Mouse (Mus musculus) forebrain, embryonic 15.5 days (tissue): Measurements from ENCODE around the gene Rbp1. TPM values are rescaled to one million over a fixed set of nuclear protein-coding genes. Genes with fewer than 3 reads are reported as not detected.

Source experiments
- ATAC-seq: fragments of 200-750 bp; cut with Nextera tagmentation; replicated peaks from 2 replicates; pipeline ENCODE4 v1.8.0; 2017; ENCODE audit warnings: mild to moderate bottlenecking, moderate TSS enrichment, moderate library complexity
- H3K27ac ChIP-seq: fragments of 300-500 bp; sonication (generic); replicated peaks from 2 replicates; pipeline ENCODE4 v1.5.1; 2015; ENCODE audit warnings: mild to moderate bottlenecking, inconsistent platforms
- H3K27me3 ChIP-seq: fragments of 300-500 bp; sonication (generic); 2 replicates; pipeline ENCODE4 v1.6.1; 2015; ENCODE audit warnings: inconsistent platforms
- H3K36me3 ChIP-seq: fragments of 300-500 bp; sonication (generic); 2 replicates; pipeline ENCODE4 v1.6.1; 2015; ENCODE audit warnings: mild to moderate bottlenecking, inconsistent platforms
- H3K4me1 ChIP-seq: fragments of 300-500 bp; sonication (generic); 2 replicates; pipeline ENCODE4 v1.6.1; 2015; ENCODE audit warnings: inconsistent platforms
- H3K4me2 ChIP-seq: fragments of 300-500 bp; sonication (generic); replicated peaks from 2 replicates; pipeline ENCODE4 v1.6.1; 2015; ENCODE audit warnings: mild to moderate bottlenecking, inconsistent platforms
- H3K4me3 ChIP-seq: fragments of 300-500 bp; sonication (generic); 2 replicates; pipeline ENCODE4 v1.5.1; 2015; ENCODE audit warnings: mild to moderate bottlenecking, inconsistent platforms
- H3K9ac ChIP-seq: fragments of 300-500 bp; sonication (generic); replicated peaks from 2 replicates; pipeline ENCODE4 v1.6.1; 2015; ENCODE audit warnings: mild to moderate bottlenecking, inconsistent platforms
- H3K9me3 ChIP-seq: fragments of 300-500 bp; sonication (generic); 2 replicates; pipeline ENCODE4 v1.6.1; 2016; ENCODE audit warnings: inconsistent platforms
- WGBS: fragments of 180-500 bp; shearing (Covaris S2); methylation state at CpG from one replicate; pipeline ENCODE4 v1.1.7; 2015; ENCODE audit warnings: mixed read lengths; 5-methylcytosine and 5-hydroxymethylcytosine counted together
- polyA plus RNA-seq: library from polyadenylated mRNA; unstranded; fragments of >200 nt; fragmentation: Nextera tagmentation; extraction: Ambion mirVana; gene quantifications from 2 replicates; pipeline ENCODE4 v1.2.1, GENCODE M21; 2015

Rbp1 gene
- polyA plus RNA-seq, 1 experiment from 2014 or later = 42.7 TPM

DNA sequence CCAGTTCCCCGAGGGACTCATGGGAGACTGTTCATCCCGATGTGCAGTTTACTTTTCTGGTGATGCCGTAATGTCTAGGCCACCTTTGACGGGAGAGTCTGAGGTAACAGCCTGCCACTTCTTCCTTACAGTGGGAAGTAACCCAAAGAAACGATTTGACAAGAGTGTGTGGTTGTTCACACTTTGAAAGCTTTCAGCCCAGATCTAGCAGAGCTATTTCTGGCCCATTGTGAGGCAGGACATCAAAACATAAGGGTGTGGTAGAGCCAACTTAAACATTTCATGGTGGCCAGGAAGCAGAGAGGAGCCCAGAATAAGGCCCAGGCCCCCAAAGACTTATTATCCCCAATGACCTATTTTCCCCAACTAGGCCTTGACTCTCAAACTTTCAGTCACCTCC, 21.1 kb upstream of the Rbp1 start:
- WGBS = 92% methylated on average over 5 of the region's 5 CpGs
- peaks cover 3% of the 10 kb centered on the region for H3K4me1 ChIP-seq
- no peaks in the 10 kb centered on the region for H3K27me3 ChIP-seq
- no peak overlapping the region for H3K4me2 ChIP-seq
- no peak overlapping the region for H3K9ac ChIP-seq
- H3K36me3 ChIP-seq = no peaks in the 10 kb centered on the region
- no peaks in the 10 kb centered on the region for H3K9me3 ChIP-seq
- no peak overlapping the region for H3K4me3 ChIP-seq
- H3K27ac ChIP-seq = no peak overlapping the region
- ATAC-seq = no peak

- 36% methylated on average over 12 of the region's 12 CpGs for WGBS
Observed at GRCm38 (mm10) chr9:98407771-98408170, 15.0 kb upstream of the Rbp1 start.

GRCm38 (mm10) chr9:98409137-98409536, 13.6 kb upstream of the Rbp1 start:
- no peaks in the 10 kb centered on the region for H3K9me3 ChIP-seq
- WGBS = 27% methylated on average over 3 of the region's 3 CpGs
- H3K4me2 ChIP-seq = no peak overlapping the region
- H3K4me1 ChIP-seq = peaks cover 6% of the 10 kb centered on the region; the same call in 1 of the 2 replicates
- H3K27ac ChIP-seq = no peak overlapping the region
- peak; percentile 32; the same call in 1 of the 2 replicates for ATAC-seq
- H3K4me3 ChIP-seq = no peak overlapping the region
- no peaks in the 10 kb centered on the region for H3K36me3 ChIP-seq
- H3K9ac ChIP-seq = no peak overlapping the region
- H3K27me3 ChIP-seq = no peaks in the 10 kb centered on the region

More at GRCm38 (mm10) chr9:98407771-98408170, 15.0 kb upstream of the Rbp1 start:
- Histone ChIP-seq H3K9ac (no peak overlapping the region), H3K27ac (no peak overlapping the region), H3K4me3 (no peak overlapping the region), H3K4me1 (peaks cover 6% of the 10 kb centered on the region; the same call in 1 of the 2 replicates), H3K4me2 (no peak overlapping the region), H3K36me3 (no peaks in the 10 kb centered on the region), H3K27me3 (no peaks in the 10 kb centered on the region), H3K9me3 (no peaks in the 10 kb centered on the region)
- no peak for ATAC-seq

GRCm38 (mm10) chr9:98415427-98415826, 7.3 kb upstream of the Rbp1 start:
- Histone ChIP-seq H3K9ac (no peak overlapping the region), H3K4me2 (no peak overlapping the region), H3K4me1 (no peaks in the 10 kb centered on the region), H3K36me3 (no peaks in the 10 kb centered on the region), H3K27me3 (no peaks in the 10 kb centered on the region), H3K27ac (no peak overlapping the region), H3K4me3 (no peak overlapping the region), H3K9me3 (no peaks in the 10 kb centered on the region)
- ATAC-seq = no peak
- WGBS = 86% methylated on average over 4 of the region's 4 CpGs

DNA sequence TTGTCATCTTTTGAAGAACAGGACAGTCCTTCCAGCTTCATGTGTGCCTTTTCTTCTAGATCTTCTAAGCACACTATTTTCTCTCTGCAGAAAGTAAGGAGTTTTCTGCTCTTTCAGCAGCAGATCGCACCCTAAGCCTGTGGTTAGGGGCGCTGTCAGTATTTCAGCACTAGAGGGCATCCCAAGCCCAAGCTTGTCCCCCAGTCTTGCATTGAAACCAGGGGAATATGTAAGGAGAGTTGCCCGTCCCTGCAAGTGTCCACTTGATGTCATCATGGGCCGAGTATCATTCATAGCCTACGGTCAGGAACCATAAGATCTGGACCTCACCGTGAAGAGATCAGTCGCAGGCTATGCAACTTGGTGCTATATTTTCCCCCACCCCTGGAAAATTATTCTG, 4.8 kb upstream of the Rbp1 start:
- H3K27me3 ChIP-seq = no peaks in the 10 kb centered on the region
- 0 out of 2 replicates have a peak, but pooled peaks have one; percentile 48 for ATAC-seq

DNA sequence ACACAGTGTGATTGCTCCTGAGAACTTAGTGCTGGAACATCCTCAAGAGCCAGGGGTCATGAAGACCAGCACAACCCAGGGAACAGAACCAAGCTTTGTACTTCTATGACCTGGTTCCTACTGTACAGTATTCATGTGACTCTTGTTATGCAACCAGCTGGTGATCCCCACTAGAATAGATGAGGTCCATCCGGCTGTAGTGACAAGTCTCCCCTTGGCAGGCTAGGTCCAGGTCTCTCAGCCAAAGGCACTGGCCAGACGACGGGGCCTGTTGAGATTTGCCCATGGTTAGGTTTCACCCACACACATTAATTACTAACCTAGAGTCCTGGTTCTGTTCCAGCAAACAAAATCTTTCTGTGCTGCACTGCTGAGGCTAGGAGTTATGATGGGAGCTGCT, 4.4 kb upstream of the Rbp1 start:
- H3K9me3 ChIP-seq = no peaks in the 10 kb centered on the region
- H3K9ac ChIP-seq = no peak overlapping the region
- no peak overlapping the region for H3K4me2 ChIP-seq
- no peak overlapping the region for H3K27ac ChIP-seq
- H3K36me3 ChIP-seq = no peaks in the 10 kb centered on the region
- 90% methylated on average over 3 of the region's 3 CpGs for WGBS
- ATAC-seq = no peak
- no peak overlapping the region for H3K4me3 ChIP-seq
- H3K4me1 ChIP-seq = no peaks in the 10 kb centered on the region
- no peaks in the 10 kb centered on the region for H3K27me3 ChIP-seq

More for the DNA sequence above, 4.8 kb upstream of the Rbp1 start:
- no peak overlapping the region for H3K4me3 ChIP-seq
- no peak overlapping the region for H3K9ac ChIP-seq
- H3K9me3 ChIP-seq = no peaks in the 10 kb centered on the region
- no peak overlapping the region for H3K4me2 ChIP-seq
- H3K4me1 ChIP-seq = no peaks in the 10 kb centered on the region
- H3K36me3 ChIP-seq = no peaks in the 10 kb centered on the region
- 43% methylated on average over 7 of the region's 7 CpGs for WGBS
- no peak overlapping the region for H3K27ac ChIP-seq

GRCm38 (mm10) chr9:98420666-98421065, 2.1 kb upstream of the Rbp1 start:
- WGBS = 71% methylated on average over 1 of the region's 1 CpGs
- no peaks in the 10 kb centered on the region for H3K9me3 ChIP-seq
- no peak overlapping the region for H3K4me3 ChIP-seq
- no peak overlapping the region for H3K9ac ChIP-seq
- H3K27me3 ChIP-seq = 0 out of 2 replicates have a peak, but pooled peaks cover 4% of the 10 kb centered on the region
- no peak for ATAC-seq
- peaks cover 9% of the 10 kb centered on the region for H3K4me1 ChIP-seq
- no peak overlapping the region for H3K27ac ChIP-seq
- no peaks in the 10 kb centered on the region for H3K36me3 ChIP-seq
- no peak overlapping the region for H3K4me2 ChIP-seq

DNA sequence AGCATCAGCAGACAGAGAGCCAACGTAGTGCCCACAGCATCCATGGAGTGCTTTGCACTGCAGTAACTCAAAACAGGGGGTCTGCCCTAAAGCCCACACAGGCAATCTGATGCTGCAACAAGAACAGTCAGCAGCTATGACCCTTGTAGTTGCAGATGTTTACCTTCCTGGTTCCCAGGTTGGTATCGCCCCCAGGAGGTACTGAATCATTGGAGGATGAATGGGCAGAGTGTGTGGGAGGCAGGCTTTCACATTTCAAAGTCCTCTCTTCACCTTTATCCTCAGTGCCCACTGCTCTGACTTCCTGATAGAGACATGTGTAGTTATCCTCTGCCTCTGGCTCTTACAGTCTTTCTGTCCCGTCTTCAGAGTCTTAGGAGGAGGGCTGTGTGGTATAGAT, 858 bp upstream of the Rbp1 start:
- WGBS = 69% methylated on average over 3 of the region's 3 CpGs
- peaks cover 9% of the 10 kb centered on the region for H3K4me1 ChIP-seq

GRCm38 (mm10) chr9:98423691-98424090, 930 bp downstream of the Rbp1 start:
- no peak overlapping the region for H3K4me3 ChIP-seq
- 14% methylated on average over 4 of the region's 4 CpGs for WGBS
- peak overlapping the region; percentile 86; the same call in 1 of the 2 replicates for H3K4me2 ChIP-seq
- H3K36me3 ChIP-seq = no peaks in the 10 kb centered on the region
- H3K4me1 ChIP-seq = peaks cover 17% of the 10 kb centered on the region
- no peaks in the 10 kb centered on the region for H3K9me3 ChIP-seq
- no peak overlapping the region for H3K27ac ChIP-seq
- no peak overlapping the region for H3K9ac ChIP-seq
- H3K27me3 ChIP-seq = 0 out of 2 replicates have a peak, but pooled peaks cover 4% of the 10 kb centered on the region
- ATAC-seq = no peak

More for the DNA sequence above, 858 bp upstream of the Rbp1 start:
- H3K9me3 ChIP-seq = no peaks in the 10 kb centered on the region
- H3K27me3 ChIP-seq = 0 out of 2 replicates have a peak, but pooled peaks cover 4% of the 10 kb centered on the region
- no peak overlapping the region for H3K9ac ChIP-seq
- H3K36me3 ChIP-seq = no peaks in the 10 kb centered on the region
- H3K27ac ChIP-seq = no peak overlapping the region
- no peak overlapping the region for H3K4me2 ChIP-seq
- no peak overlapping the region for H3K4me3 ChIP-seq
- ATAC-seq = no peak

- Histone ChIP-seq H3K27me3 (0 out of 2 replicates have a peak, but pooled peaks cover 4% of the 10 kb centered on the region), H3K27ac (no peak overlapping the region), H3K4me1 (peaks cover 23% of the 10 kb centered on the region), H3K9me3 (no peaks in the 10 kb centered on the region), H3K4me3 (peak overlapping the region; percentile 59), H3K9ac (peak overlapping the region; percentile 70; the same call in 1 of the 2 replicates), H3K4me2 (peak overlapping the region; percentile 86), H3K36me3 (no peaks in the 10 kb centered on the region)
- ATAC-seq = 0 out of 2 replicates have a peak, but pooled peaks have one; percentile 3
- 3% methylated on average over 8 of the region's 8 CpGs for WGBS
Observed at GRCm38 (mm10) chr9:98424291-98424690, 1.5 kb downstream of the Rbp1 start.

DNA sequence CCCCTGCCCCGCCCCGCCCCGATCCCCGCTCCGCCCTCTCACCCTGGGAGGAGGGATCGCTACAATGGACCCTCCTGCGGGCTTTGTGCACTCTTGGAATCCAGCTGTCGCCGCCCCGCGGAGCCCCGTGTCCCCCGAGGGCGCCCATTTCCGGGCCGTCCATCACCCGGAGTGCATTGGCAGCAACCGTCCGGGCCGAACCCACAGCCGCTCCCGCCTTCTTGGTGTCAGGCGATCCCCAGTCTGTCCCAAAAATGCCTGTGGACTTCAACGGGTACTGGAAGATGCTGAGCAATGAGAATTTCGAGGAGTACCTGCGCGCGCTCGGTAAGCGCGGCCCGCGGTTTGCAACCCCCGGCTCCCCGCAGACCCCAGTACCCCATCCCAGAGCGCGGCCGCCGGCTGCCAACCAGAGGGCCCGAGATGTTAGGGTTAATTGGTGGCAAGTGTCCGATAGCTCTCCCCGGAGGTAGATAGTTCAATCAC, 2.0 kb downstream of the Rbp1 start:
- WGBS = under 1% methylated on average over 42 of the region's 42 CpGs
- no peaks in the 10 kb centered on the region for H3K9me3 ChIP-seq
- H3K27ac ChIP-seq = peak overlapping the region; percentile 32; the same call in 1 of the 2 replicates
- peak overlapping the region; percentile 70 for H3K9ac ChIP-seq
- ATAC-seq = peak; percentile 42
- peaks cover 27% of the 10 kb centered on the region for H3K4me1 ChIP-seq
- H3K36me3 ChIP-seq = no peaks in the 10 kb centered on the region
- peak overlapping the region; percentile 59 for H3K4me3 ChIP-seq
- H3K4me2 ChIP-seq = peak overlapping the region; percentile 86
- H3K27me3 ChIP-seq = 0 out of 2 replicates have a peak, but pooled peaks cover 4% of the 10 kb centered on the region

- Histone ChIP-seq H3K9ac (peak overlapping the region; percentile 70; the same call in 1 of the 2 replicates), H3K4me1 (peaks cover 31% of the 10 kb centered on the region), H3K27ac (no peak overlapping the region), H3K4me2 (peak overlapping the region; percentile 86), H3K27me3 (0 out of 2 replicates have a peak, but pooled peaks cover 4% of the 10 kb centered on the region), H3K4me3 (peak overlapping the region; percentile 59), H3K36me3 (no peaks in the 10 kb centered on the region), H3K9me3 (no peaks in the 10 kb centered on the region)
- 11% methylated on average over 19 of the region's 19 CpGs for WGBS
- ATAC-seq = 0 out of 2 replicates have a peak, but pooled peaks have one; percentile 9
Observed at GRCm38 (mm10) chr9:98425351-98425880, 2.7 kb downstream of the Rbp1 start.
